Mouse (Mus musculus): ENCODE results near the gene Cbx7.

- TF ChIP-seq POLR2AphosphoS2 (IDR thresholded peaks at IDR 0.05; ENCODE audit: low read length) (no peak), POLR2A (IDR thresholded peaks at IDR 0.05; ENCODE audit: control insufficient read depth in 1 of 2, insufficient read depth in 1 of 2, low read depth in 1 of 2, low read length in 2 of 2, poor library complexity in 1 of 2) (no peak), CTCF (IDR thresholded peaks at IDR 0.05 in 2 of 3, conservative IDR thresholded peaks at IDR 0.05 in 1 of 3; ENCODE audit: control insufficient read depth in 1 of 3, insufficient read depth in 1 of 3, low read depth in 2 of 3, low read length in 3 of 3, poor library complexity in 1 of 3, severe bottlenecking in 1 of 3) (no peak), MAFK (IDR thresholded peaks at IDR 0.05; ENCODE audit: borderline replicate concordance, low read depth, low read length) (no peak), MYC (IDR thresholded peaks at IDR 0.05; ENCODE audit: low read depth, low read length) (no peak), MAX (IDR thresholded peaks at IDR 0.05; ENCODE audit: low read length) (no peak), SIN3A (IDR thresholded peaks at IDR 0.05; ENCODE audit: low read length) (no peak), E2F4 (IDR thresholded peaks at IDR 0.05; ENCODE audit: borderline replicate concordance, low read depth, low read length) (no peak), USF1 (IDR thresholded peaks at IDR 0.05; ENCODE audit: low read depth, low read length) (no peak)
Measured at GRCm38 (mm10) chr15:79972186-79972585, 1.3 kb upstream of the Cbx7 start.

Measured in MEL (cell line).